Mouse (Mus musculus) liver, adult 2 months (tissue): ENCODE data around the gene Itga7. TPM values are rescaled to one million over a fixed set of nuclear protein-coding genes. Genes with fewer than 3 reads are reported as not detected.

ENCODE experiments used
- DNase-seq: peaks from one replicate; pipeline ENCODE4 v3.0.0-alpha.2; 2011; ENCODE audit warnings: low read depth, low spot score; ENCODE audit errors: extremely low read depth
- H3K27ac ChIP-seq: fragments of 200-500 bp; replicated peaks from 2 replicates; pipeline ENCODE4 v1.5.1; 2012; ENCODE audit warnings: low read depth, mild to moderate bottlenecking, control low read depth, inconsistent platforms, low read length; ENCODE audit not compliant: insufficient read depth
- H3K27me3 ChIP-seq: fragments of 200-500 bp; 2 replicates; pipeline ENCODE4 v1.6.1; 2012; ENCODE audit warnings: mild to moderate bottlenecking, moderate library complexity, low read length, inconsistent platforms; ENCODE audit not compliant: control insufficient read depth, insufficient read depth
- H3K36me3 ChIP-seq: fragments of 200-500 bp; 2 replicates; pipeline ENCODE4 v1.6.1; 2012; ENCODE audit warnings: low read length, inconsistent platforms; ENCODE audit not compliant: control insufficient read depth, insufficient read depth
- H3K4me1 ChIP-seq: fragments of 200-500 bp; 2 replicates; pipeline ENCODE4 v1.6.1; 2011; ENCODE audit warnings: low read length; ENCODE audit not compliant: control insufficient read depth, insufficient read depth
- H3K4me3 ChIP-seq: fragments of 200-500 bp; 2 replicates; pipeline ENCODE4 v1.5.1; 2011; ENCODE audit warnings: low read depth, mild to moderate bottlenecking, control low read depth, low read length, moderate library complexity; ENCODE audit not compliant: insufficient read depth
- H3K79me2 ChIP-seq: fragments of 200-500 bp; 2 replicates; pipeline ENCODE4 v1.6.1; 2012; ENCODE audit warnings: inconsistent platforms, mild to moderate bottlenecking, low read length, moderate library complexity; ENCODE audit not compliant: control insufficient read depth, insufficient read depth
- H3K9ac ChIP-seq: fragments of 200-500 bp; 2 replicates; pipeline ENCODE4 v1.6.1; 2012; ENCODE audit warnings: low read depth, mild to moderate bottlenecking, control low read depth, inconsistent platforms, low read length
- CTCF ChIP-seq: fragments of 200-500 bp; IDR thresholded peaks from 2 replicates; pipeline ENCODE4 v1.5.1; 2011; ENCODE audit warnings: low read depth, low read length, control low read depth
- POLR2A ChIP-seq: fragments of 200-500 bp; IDR thresholded peaks from 2 replicates; pipeline ENCODE4 v1.6.1; 2011; ENCODE audit warnings: low read length, control low read depth; ENCODE audit not compliant: insufficient read depth; ENCODE audit errors: extremely low read depth
- WGBS: fragments of 180-500 bp; shearing (Covaris S2); methylation state at CpG from one replicate; pipeline ENCODE4 v1.1.7; 2018; 5-methylcytosine and 5-hydroxymethylcytosine counted together
- polyA plus RNA-seq: library from polyadenylated mRNA; depleted of rRNA; stranded (reverse); fragments of >200 nt; gene quantifications from 2 replicates; pipeline ENCODE4 v1.2.3, GENCODE M21; 2012
- total RNA-seq: library from RNA; depleted of rRNA; stranded (reverse); fragments of >200 nt; gene quantifications from 2 replicates; pipeline ENCODE4 v1.2.3, GENCODE M21; 2014

Gene Itga7
- total and polyA plus RNA-seq, 2 experiments, result 4.9 to 9.5 TPM

DNA sequence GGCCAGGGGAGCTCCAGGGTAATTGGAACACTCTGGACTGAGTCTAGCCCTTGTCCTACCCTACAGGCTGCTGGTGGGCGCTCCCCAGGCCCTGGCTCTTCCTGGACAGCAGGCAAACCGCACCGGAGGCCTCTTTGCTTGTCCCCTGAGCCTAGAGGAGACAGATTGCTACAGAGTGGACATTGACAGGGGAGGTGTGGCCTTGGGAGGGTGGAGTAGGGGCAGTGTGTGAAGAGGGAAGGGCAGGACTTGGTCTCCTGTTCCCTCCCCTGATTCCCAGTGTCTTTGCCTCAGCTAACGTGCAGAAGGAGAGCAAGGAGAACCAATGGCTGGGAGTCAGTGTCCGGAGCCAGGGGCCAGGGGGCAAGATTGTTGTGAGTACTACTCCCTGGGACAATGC, 5.4 kb downstream of the Itga7 start:
- Histone ChIP-seq H3K9ac (peak overlapping the region; percentile 52), H3K36me3 (no peaks in the 10 kb centered on the region), H3K79me2 (no peaks in the 10 kb centered on the region; the same call in 1 of the 2 replicates), H3K27me3 (no peaks in the 10 kb centered on the region), H3K4me3 (peak overlapping the region; percentile 33; the same call in 1 of the 2 replicates), H3K4me1 (peaks cover 9% of the 10 kb centered on the region), H3K27ac (peak overlapping the region; percentile 68)
- 20% methylated on average over 5 of the region's 5 CpGs for WGBS
- DNase-seq, result peak; percentile 95
- TF ChIP-seq CTCF (no peak), POLR2A (peak; percentile 69; the same call in 1 of the 2 replicates)

DNA sequence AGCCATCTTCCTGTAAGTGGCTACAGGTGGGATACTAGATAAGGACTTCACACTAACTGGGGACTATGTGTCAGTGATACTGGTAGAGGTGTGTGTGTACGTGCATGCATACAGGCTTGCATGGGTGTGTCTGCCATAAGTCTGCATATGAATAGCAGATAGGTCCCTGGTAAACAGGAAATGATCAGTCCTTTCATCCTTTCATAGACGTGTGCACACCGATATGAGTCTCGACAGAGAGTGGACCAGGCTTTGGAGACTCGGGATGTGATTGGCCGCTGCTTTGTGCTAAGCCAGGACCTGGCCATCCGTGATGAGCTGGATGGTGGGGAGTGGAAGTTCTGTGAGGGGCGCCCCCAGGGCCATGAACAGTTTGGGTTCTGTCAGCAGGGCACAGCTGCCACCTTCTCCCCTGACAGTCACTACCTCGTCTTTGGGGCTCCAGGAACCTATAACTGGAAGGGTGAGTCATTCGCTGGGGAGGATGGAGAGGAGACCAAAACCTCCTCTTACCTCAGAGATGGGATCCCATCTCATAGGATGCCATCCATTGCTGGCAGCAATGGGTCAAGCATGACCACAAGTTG, 7.0 kb downstream of the Itga7 start:
- Histone ChIP-seq H3K9ac (no peak overlapping the region), H3K4me1 (0 out of 2 replicates have a peak, but pooled peaks cover 3% of the 10 kb centered on the region), H3K36me3 (no peaks in the 10 kb centered on the region), H3K79me2 (no peaks in the 10 kb centered on the region; the same call in 1 of the 2 replicates), H3K27me3 (no peaks in the 10 kb centered on the region), H3K4me3 (no peak overlapping the region), H3K27ac (no peak overlapping the region)
- WGBS, result 80% methylated on average over 10 of the region's 10 CpGs
- TF ChIP-seq CTCF, result no peak
- no peak for TF ChIP-seq POLR2A
- no peak for DNase-seq

DNA sequence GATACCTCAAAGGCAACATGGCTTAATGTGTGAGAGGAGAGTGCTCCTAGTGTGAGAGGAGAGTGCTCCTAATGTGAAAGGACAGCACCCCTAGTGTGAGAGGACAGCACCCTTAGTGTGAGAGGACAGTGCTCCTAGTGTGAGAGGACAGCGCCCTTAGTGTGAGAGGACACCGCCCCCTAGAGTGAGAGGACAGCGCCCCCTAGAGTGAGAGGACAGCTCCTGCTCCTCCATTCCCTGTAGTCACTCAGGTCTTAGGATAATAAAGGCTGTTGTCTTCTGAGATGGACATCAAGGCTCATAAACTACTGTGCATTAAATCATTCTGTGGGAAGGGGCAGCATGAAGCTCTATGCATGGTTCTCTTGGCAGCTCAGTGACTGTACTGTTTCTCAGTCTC, 12.1 kb downstream of the Itga7 start:
- 14% methylated on average over 3 of the region's 3 CpGs for WGBS
- no peak for TF ChIP-seq POLR2A
- TF ChIP-seq CTCF, result peak; percentile 96

DNA sequence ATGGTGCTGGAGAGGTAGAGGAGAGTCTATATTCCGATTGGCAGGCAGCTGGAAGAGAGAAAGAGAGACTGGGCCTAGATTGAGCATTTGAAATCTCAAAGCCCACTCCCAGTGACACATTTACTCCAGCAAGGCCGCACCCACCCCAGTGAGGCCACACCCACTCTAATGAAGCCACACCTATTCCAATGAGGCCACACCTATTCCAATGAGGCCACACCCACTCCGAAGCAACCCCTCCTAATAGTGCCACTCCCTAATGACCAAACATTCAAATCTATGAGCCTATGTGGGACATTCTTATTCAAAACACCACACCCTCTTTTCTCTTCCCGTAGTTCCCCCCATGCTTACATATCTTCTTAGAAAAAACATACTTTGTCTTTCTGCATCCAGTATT, 13.9 kb downstream of the Itga7 start:
- 87% methylated on average over 4 of the region's 4 CpGs for WGBS
- no peaks in the 10 kb centered on the region for H3K79me2 ChIP-seq

More for the DNA sequence above, 12.1 kb downstream of the Itga7 start:
- H3K27me3 ChIP-seq, result no peaks in the 10 kb centered on the region
- no peak overlapping the region for H3K4me3 ChIP-seq
- no peaks in the 10 kb centered on the region; the same call in 1 of the 2 replicates for H3K79me2 ChIP-seq
- no peaks in the 10 kb centered on the region for H3K36me3 ChIP-seq
- H3K9ac ChIP-seq, result no peak overlapping the region
- H3K4me1 ChIP-seq, result no peaks in the 10 kb centered on the region
- H3K27ac ChIP-seq, result no peak overlapping the region
- DNase-seq, result peak; percentile 61

DNA sequence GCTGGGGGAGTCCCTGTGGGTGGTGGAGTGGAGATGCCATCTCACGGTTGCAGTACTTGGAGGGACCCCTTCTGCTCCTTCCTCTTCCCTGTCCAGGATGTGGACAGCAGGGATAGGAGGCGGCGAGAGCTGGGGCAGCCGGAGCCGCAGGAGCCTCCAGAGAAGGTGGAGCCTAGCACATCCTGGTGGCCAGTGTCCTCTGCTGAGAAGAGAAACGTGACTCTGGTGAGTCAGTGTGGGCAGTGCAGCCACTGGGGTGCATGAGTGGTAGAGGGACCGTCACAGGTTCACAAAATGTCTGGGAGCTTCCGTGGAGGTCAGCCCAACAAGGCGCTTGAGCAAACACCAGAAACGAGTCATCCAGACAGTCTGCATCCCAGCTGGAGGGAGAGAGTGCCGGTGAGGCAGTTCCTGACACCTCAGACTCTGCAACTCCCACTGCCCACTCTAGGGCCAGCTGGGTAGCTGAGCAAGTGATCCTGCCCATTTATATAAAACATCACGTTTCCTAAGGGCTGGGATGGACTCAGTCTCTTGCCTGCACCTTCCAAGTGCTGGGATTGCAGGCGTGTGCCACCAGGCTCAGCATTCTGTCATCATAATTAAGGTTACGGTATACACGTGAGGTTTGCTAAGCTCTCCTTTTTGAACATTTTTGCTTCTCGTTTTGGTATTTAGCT, 16.7 kb downstream of the Itga7 start:
- TF ChIP-seq POLR2A, result no peak
- no peak for TF ChIP-seq CTCF
- 67% methylated on average over 16 of the region's 16 CpGs for WGBS
- no peaks in the 10 kb centered on the region for H3K27me3 ChIP-seq
- H3K36me3 ChIP-seq, result no peaks in the 10 kb centered on the region
- no peaks in the 10 kb centered on the region for H3K4me1 ChIP-seq
- no peak for DNase-seq
- no peak overlapping the region for H3K4me3 ChIP-seq
- H3K9ac ChIP-seq, result no peak overlapping the region
- no peaks in the 10 kb centered on the region for H3K79me2 ChIP-seq
- no peak overlapping the region for H3K27ac ChIP-seq

More for the DNA sequence above, 13.9 kb downstream of the Itga7 start:
- Histone ChIP-seq H3K4me3 (no peak overlapping the region), H3K4me1 (no peaks in the 10 kb centered on the region), H3K27ac (no peak overlapping the region), H3K9ac (no peak overlapping the region), H3K36me3 (no peaks in the 10 kb centered on the region), H3K27me3 (no peaks in the 10 kb centered on the region)
- DNase-seq, result no peak
- no peak for TF ChIP-seq CTCF
- TF ChIP-seq POLR2A, result no peak

DNA sequence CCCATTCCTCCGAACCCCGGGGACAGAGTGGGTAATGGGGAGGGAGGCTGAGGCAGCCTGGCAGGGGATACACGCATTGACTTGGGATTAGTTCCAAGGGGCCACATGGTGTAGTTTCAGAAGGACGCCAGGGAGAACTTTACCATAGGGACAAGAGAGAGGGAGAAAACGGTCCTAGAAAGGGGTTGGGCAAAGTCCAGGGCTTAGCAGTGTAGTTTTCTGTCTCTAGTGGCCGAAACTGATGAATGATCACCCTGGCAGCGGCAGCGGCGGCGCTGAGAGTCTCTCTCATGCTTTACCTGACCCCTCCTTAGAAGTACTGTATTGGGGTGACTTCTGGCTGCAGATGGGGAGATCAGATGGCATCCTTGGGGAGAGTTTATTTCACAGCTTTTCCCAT, 24.7 kb downstream of the Itga7 start:
- no peaks in the 10 kb centered on the region for H3K27me3 ChIP-seq
- TF ChIP-seq CTCF (no peak), POLR2A (0 out of 2 replicates have a peak, but pooled peaks have one; percentile 3)
- H3K27ac ChIP-seq, result peak overlapping the region; percentile 85
- peaks cover 10% of the 10 kb centered on the region; the same call in 1 of the 2 replicates for H3K79me2 ChIP-seq
- DNase-seq, result peak; percentile 61
- H3K36me3 ChIP-seq, result peaks cover 12% of the 10 kb centered on the region; the same call in 1 of the 2 replicates
- H3K4me3 ChIP-seq, result peak overlapping the region; percentile 69
- peak overlapping the region; percentile 89 for H3K9ac ChIP-seq
- H3K4me1 ChIP-seq, result peaks cover 18% of the 10 kb centered on the region
- 24% methylated on average over 10 of the region's 10 CpGs for WGBS
